Mouse (Mus musculus) fibroblast of lung, adult 2 months (primary cell): ENCODE measurements around the gene Lexm.

Source experiments
- DNase-seq: peaks from one replicate; pipeline ENCODE4 v3.0.0-alpha.2; 2011; ENCODE audit warnings: low read depth

The Lexm gene

GRCm38 (mm10) chr4:106617056-106617455 lies at the start of gene Lexm:
Gene Lexm (minus strand): TSS chr4:106617241.
- DNase-seq: no peak

- no peak for DNase-seq
Measured at GRCm38 (mm10) chr4:106666546-106666945, 49.5 kb upstream of the Lexm start.

GRCm38 (mm10) chr4:106665673-106666072 lies 48.6 kb upstream of the Lexm start:
- no peak for DNase-seq

- no peak for DNase-seq
Measured at GRCm38 (mm10) chr4:106665269-106665668, 48.2 kb upstream of the Lexm start.

- no peak for DNase-seq
Measured at GRCm38 (mm10) chr4:106664697-106665096, 47.7 kb upstream of the Lexm start.

GRCm38 (mm10) chr4:106663956-106664470 lies 47.0 kb upstream of the Lexm start:
- DNase-seq: no peak

GRCm38 (mm10) chr4:106655681-106656080 lies 38.6 kb upstream of the Lexm start:
- DNase-seq: no peak

- no peak for DNase-seq
Measured at GRCm38 (mm10) chr4:106653051-106653450, 36.0 kb upstream of the Lexm start.

- no peak for DNase-seq
Measured at GRCm38 (mm10) chr4:106652546-106652945, 35.5 kb upstream of the Lexm start.

- peak; percentile 93 for DNase-seq
Measured at GRCm38 (mm10) chr4:106650833-106651527, 33.9 kb upstream of the Lexm start, which contains the start of gene Pars2. Gene Pars2 (plus strand): TSS chr4:106651069.

GRCm38 (mm10) chr4:106647137-106647536 lies 30.1 kb upstream of the Lexm start:
- DNase-seq: no peak

GRCm38 (mm10) chr4:106645797-106646196 lies 28.8 kb upstream of the Lexm start:
- no peak for DNase-seq

- DNase-seq: no peak
Measured at GRCm38 (mm10) chr4:106644218-106644610, 27.2 kb upstream of the Lexm start.

- DNase-seq: no peak
Measured at GRCm38 (mm10) chr4:106643483-106644217, 26.6 kb upstream of the Lexm start.

GRCm38 (mm10) chr4:106634086-106634479 lies 17.0 kb upstream of the Lexm start:
- DNase-seq: no peak

GRCm38 (mm10) chr4:106633281-106634085 lies 16.4 kb upstream of the Lexm start:
- peak; percentile 14 for DNase-seq

GRCm38 (mm10) chr4:106632313-106632712 lies 15.3 kb upstream of the Lexm start:
- no peak for DNase-seq

GRCm38 (mm10) chr4:106630333-106631220 lies 13.5 kb upstream of the Lexm start:
- no peak for DNase-seq

GRCm38 (mm10) chr4:106629374-106629773 lies 12.3 kb upstream of the Lexm start:
- peak; percentile 25 for DNase-seq

- no peak for DNase-seq
Measured at GRCm38 (mm10) chr4:106628650-106629360, 11.8 kb upstream of the Lexm start.

- DNase-seq: no peak
Measured at GRCm38 (mm10) chr4:106627809-106628208, 10.8 kb upstream of the Lexm start.
